Mouse (Mus musculus) T-cell, adult 66 days (primary cell): Measurements from ENCODE around the gene Hspa12a. TPM values are rescaled to one million over a fixed set of nuclear protein-coding genes. Genes with fewer than 3 reads are reported as not detected.

Source experiments
- total RNA-seq, 2 experiments: library from RNA; stranded (reverse); gene quantifications; 3 replicates in 1 of 2; 4 replicates in 1 of 2; pipeline ENCODE4 v1.2.4; 2023

The Hspa12a gene
- 1 to 10 TPM; 1.5 to 1.8 TPM for total RNA-seq

GRCm38 (mm10) chr19:58942841-58943828 lies at the start of gene Hspa12a, which contains the start of gene Eno4:
Gene Hspa12a, minus strand, starts transcription at chr19:58943654.
Gene Eno4, plus strand, starts transcription at chr19:58943425.

GRCm38 (mm10) chr19:58794284-58794683 lies 149.2 kb downstream of the Hspa12a start, which contains the start of gene 1700019N19Rik:
Gene 1700019N19Rik, minus strand, starts transcription at chr19:58794461.

GRCm38 (mm10) chr19:58759423-58759822 lies 184.0 kb downstream of the Hspa12a start, which contains the start of gene Pnliprp2:
Gene Pnliprp2, plus strand, starts transcription at chr19:58759719.

Other genes with a start within 250 kb of the Hspa12a start
- not detected for gene Pnliprp1, start 214.8 kb downstream of the Hspa12a start, total RNA-seq
- not detected for gene Pnliprp2, start 183.9 kb downstream of the Hspa12a start, total RNA-seq
- gene 1700019N19Rik, start 149.2 kb downstream of the Hspa12a start, total RNA-seq: not detected
- gene Eno4, start 229 bp downstream of the Hspa12a start, total RNA-seq: not detected
- gene Shtn1, start 132.4 kb upstream of the Hspa12a start, total RNA-seq: under 1 TPM in 1 of 2 experiments, not detected in 1; 0.50 TPM
- gene Vax1, start 226.4 kb upstream of the Hspa12a start, total RNA-seq: not detected